Mouse (Mus musculus) splenic B cell, adult 2 months (primary cell): ENCODE data around the gene Ascc2.

Experiments
- DNase-seq: peaks from one replicate; pipeline ENCODE4 v3.0.0-alpha.2; 2011; ENCODE audit warnings: low read depth, low spot score
- H3K27me3 ChIP-seq: 2 replicates; pipeline ENCODE4 v1.6.1; 2012; ENCODE audit warnings: mild to moderate bottlenecking, low read length, moderate library complexity, mixed read lengths; ENCODE audit not compliant: control insufficient read depth, poor library complexity, insufficient read depth, severe bottlenecking
- H3K36me3 ChIP-seq: 2 replicates; pipeline ENCODE4 v1.6.1; 2012; ENCODE audit warnings: mild to moderate bottlenecking, low read length, moderate library complexity, mixed read lengths; ENCODE audit not compliant: control insufficient read depth, poor library complexity, insufficient read depth, severe bottlenecking

The Ascc2 gene

GRCm38 (mm10) chr11:4637534-4638234, at the start of gene Ascc2:
Gene Ascc2 (plus strand): TSS chr11:4637747.
- DNase-seq, result peak; percentile 85
- no peaks in the 10 kb centered on the region for H3K36me3 ChIP-seq
- no peaks in the 10 kb centered on the region for H3K27me3 ChIP-seq

- Histone ChIP-seq H3K36me3 (0 out of 2 replicates have a peak, but pooled peaks cover 1% of the 10 kb centered on the region), H3K27me3 (no peaks in the 10 kb centered on the region)
- DNase-seq, result no peak
Measured at GRCm38 (mm10) chr11:4591811-4592210, 45.7 kb upstream of the Ascc2 start.

GRCm38 (mm10) chr11:4593491-4593848, 44.1 kb upstream of the Ascc2 start:
- DNase-seq, result peak; percentile 40
- Histone ChIP-seq H3K36me3 (0 out of 2 replicates have a peak, but pooled peaks cover 1% of the 10 kb centered on the region), H3K27me3 (no peaks in the 10 kb centered on the region)

- Histone ChIP-seq H3K27me3 (no peaks in the 10 kb centered on the region), H3K36me3 (0 out of 2 replicates have a peak, but pooled peaks cover 1% of the 10 kb centered on the region)
- peak; percentile 44 for DNase-seq
Measured at GRCm38 (mm10) chr11:4593849-4594607, 43.5 kb upstream of the Ascc2 start.

- peak; percentile 99 for DNase-seq
- H3K36me3 ChIP-seq, result 0 out of 2 replicates have a peak, but pooled peaks cover 1% of the 10 kb centered on the region
Measured at GRCm38 (mm10) chr11:4594608-4595500, 42.7 kb upstream of the Ascc2 start, which contains the start of gene Mtmr3. Gene Mtmr3 (minus strand): TSS chr11:4594863.

GRCm38 (mm10) chr11:4598411-4598810, 39.1 kb upstream of the Ascc2 start:
- Histone ChIP-seq H3K27me3 (no peaks in the 10 kb centered on the region), H3K36me3 (no peaks in the 10 kb centered on the region)
- DNase-seq, result no peak

More at GRCm38 (mm10) chr11:4594608-4595500, 42.7 kb upstream of the Ascc2 start, which contains the start of gene Mtmr3:
- no peaks in the 10 kb centered on the region for H3K27me3 ChIP-seq

GRCm38 (mm10) chr11:4599916-4600315, 37.6 kb upstream of the Ascc2 start:
- Histone ChIP-seq H3K27me3 (no peaks in the 10 kb centered on the region), H3K36me3 (no peaks in the 10 kb centered on the region)
- DNase-seq, result peak; percentile 84

- Histone ChIP-seq H3K36me3 (no peaks in the 10 kb centered on the region), H3K27me3 (no peaks in the 10 kb centered on the region)
- DNase-seq, result no peak
Measured at GRCm38 (mm10) chr11:4601890-4602289, 35.7 kb upstream of the Ascc2 start.

GRCm38 (mm10) chr11:4602691-4603441, 34.7 kb upstream of the Ascc2 start:
- Histone ChIP-seq H3K36me3 (no peaks in the 10 kb centered on the region), H3K27me3 (no peaks in the 10 kb centered on the region)
- peak; percentile 27 for DNase-seq

GRCm38 (mm10) chr11:4604441-4604840, 33.1 kb upstream of the Ascc2 start:
- Histone ChIP-seq H3K27me3 (no peaks in the 10 kb centered on the region), H3K36me3 (no peaks in the 10 kb centered on the region)
- DNase-seq, result no peak

GRCm38 (mm10) chr11:4605414-4605813, 32.1 kb upstream of the Ascc2 start:
- DNase-seq, result peak; percentile 86
- Histone ChIP-seq H3K36me3 (no peaks in the 10 kb centered on the region), H3K27me3 (no peaks in the 10 kb centered on the region)

- Histone ChIP-seq H3K36me3 (no peaks in the 10 kb centered on the region), H3K27me3 (no peaks in the 10 kb centered on the region)
- no peak for DNase-seq
Measured at GRCm38 (mm10) chr11:4606541-4606940, 31.0 kb upstream of the Ascc2 start.

GRCm38 (mm10) chr11:4611904-4612303, 25.6 kb upstream of the Ascc2 start:
- no peaks in the 10 kb centered on the region for H3K36me3 ChIP-seq
- H3K27me3 ChIP-seq, result no peaks in the 10 kb centered on the region
- DNase-seq, result no peak

GRCm38 (mm10) chr11:4620017-4620485, 17.5 kb upstream of the Ascc2 start, which contains the start of gene Gm11032:
Gene Gm11032 (plus strand): TSS chr11:4620067.
- H3K27me3 ChIP-seq, result no peaks in the 10 kb centered on the region
- no peaks in the 10 kb centered on the region for H3K36me3 ChIP-seq
- no peak for DNase-seq
